Mouse (Mus musculus) spleen, adult 18-20 months (tissue): ENCODE measurements around the gene Ube2l6.
"Not testable (repeated sequence)": the region's sequence is repeated elsewhere in the genome, so short reads cannot be mapped to it uniquely, and the experiment has no call there.

ENCODE experiments used
- DNase-seq, 2 experiments: peaks; one replicate each; pipeline ENCODE4 v3.0.0; 2022; ENCODE audit warnings: mixed read lengths in 2 of 2

Ube2l6 gene

DNA sequence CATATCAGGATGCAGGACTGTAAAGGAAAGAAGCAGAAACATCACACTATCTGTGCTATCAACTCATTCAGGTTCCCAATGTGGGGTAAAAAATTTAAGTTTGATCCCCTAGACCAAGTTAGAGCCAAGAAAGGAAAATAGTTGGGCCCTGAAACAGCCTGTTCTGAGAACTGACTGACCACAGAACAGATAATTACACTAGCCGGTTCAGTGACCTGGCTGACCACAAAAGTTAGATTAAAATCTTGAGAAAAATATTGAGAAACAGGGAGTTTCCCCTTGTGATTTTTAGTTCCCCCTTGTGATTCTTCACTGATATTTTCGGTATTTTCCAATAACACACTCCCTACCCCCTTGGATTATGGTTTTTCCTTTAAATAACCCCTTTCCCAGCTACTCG lies 4.8 kb upstream of the Ube2l6 start:
- DNase-seq, result no peak

DNA sequence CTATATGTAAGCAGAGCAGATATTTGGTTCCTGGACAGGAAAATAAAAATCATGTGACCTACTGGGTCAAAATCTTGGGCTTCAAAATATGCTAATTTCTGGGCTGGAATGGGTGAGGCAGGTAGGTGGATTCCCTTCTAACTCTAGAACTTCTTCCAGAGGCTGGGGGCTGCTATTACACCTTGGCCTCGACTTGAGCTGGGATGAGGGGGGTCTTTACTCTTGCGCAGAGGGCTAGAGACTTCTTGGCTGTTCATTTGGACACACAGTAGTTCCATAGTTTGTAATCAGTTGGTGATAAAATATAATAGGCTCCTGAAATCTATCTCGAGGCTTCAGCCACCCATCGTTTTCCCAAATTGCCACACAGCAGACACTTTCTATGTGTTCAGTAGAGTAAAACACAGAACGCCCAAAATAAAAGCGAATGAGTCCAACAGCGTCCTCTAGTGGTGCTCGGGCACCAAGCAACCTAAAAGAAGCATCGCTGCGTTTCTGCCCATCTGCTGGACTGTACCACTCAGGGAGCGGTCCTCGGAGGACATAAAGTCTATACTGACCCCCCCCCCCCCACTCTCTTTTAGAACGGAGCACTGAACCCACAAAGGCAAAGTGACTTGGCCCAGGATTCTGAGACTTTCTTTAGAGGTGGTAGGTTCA lies 665 bp upstream of the Ube2l6 start:
- peak; percentile 42 to 66 for DNase-seq

DNA sequence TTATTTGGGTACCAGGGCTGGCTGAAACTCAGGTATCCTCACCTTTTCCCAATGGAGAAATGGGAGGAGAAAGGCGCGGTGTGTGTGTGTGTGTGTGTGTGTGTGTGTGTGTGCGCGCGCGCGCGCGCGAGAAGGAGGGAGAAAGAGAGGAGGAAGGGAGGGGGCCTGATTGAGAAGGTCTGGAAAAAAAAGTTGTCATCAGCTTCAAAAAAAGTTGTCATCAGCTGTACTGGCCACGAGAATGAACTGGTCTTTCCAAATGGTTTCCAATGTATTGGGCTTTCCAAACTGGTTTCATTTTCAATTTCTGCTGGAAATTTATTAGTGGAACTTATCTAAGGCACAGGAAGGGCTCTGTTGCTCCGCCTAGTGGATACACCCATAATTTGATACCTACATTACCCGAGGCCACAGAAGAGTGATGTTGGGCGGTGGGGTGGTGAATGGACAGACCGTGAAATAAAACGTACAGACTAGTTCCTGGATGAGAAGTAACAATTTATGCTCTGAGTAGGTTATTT lies 473 bp downstream of the Ube2l6 start:
- peak in 1 of 2 experiments; percentile 61 for DNase-seq

DNA sequence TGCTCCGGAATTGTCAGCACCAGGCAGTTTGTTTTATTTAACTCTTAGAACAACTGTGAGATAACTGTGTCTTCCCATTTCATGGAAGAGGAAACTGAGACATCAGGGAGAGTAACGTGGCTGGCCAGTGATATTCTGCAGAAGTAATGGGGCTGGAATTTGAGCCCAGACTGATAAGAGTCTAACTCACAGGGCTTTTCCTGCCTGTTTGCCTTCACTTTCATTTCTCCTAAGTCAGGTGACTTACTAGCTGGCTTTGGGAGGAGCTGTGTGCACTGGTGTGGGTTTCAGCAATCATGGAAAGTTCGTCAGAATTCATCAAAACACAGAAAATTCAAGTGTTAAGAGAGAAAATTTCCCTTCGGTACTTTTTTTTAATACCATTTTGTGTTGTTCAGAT lies 1.7 kb downstream of the Ube2l6 start:
- DNase-seq, result no peak

DNA sequence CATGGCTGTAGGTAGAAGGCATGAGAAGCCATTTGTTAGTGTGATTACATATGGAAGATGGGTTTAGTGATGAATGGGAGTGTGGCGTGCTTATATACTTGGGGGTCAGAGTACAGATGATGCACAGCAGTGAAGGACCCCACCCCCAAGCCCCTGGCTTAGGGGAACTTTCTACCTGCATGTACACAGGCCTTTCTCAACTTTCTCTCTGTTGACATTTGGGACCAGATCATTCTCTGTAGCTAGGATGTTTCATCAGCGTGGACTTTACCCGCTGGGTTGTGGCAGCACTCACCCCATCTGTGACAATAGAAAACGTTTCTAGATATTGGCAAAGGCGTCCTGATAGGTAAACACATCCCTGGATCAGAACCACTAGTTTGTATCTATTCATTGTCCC lies 2.6 kb downstream of the Ube2l6 start:
- not testable (repeated sequence) for DNase-seq

DNA sequence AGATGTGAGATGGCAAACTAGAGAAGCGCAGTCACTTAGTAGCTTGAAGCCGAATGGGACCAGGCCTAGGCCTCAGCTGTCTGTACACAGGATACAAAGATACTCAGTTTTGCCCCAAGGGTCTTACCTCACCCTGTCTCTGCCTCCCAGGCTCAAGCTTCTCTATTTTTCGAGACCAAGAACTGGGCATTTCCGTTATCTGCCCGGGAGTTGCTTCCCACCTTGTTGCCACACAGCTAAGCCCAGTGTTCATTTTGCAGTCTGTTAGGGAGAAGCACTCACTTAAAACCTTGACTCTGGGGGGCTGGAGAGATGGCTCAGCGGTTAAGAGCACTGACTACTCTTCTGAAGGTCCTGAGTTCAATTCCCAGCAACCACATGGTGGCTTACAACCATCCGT lies 5.3 kb downstream of the Ube2l6 start:
- DNase-seq, result no peak

DNA sequence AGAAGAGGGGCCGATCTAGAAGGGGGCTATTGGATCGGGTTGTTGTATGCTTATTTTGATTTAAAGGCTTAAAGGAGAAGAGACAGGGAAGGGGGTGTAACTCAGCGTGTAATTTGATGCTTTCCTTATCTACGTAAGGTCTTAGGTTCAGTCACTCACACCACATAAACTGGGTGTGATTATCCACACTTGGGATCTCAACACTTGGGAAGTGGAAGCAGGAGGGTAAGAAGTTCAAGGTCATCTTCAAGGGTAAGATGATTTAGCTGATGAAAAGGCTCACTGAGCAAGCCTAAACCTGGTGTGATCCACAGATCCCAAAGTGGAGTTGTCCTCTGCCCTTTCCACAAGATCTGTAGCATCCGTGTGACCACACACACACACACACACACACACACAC lies 7.9 kb downstream of the Ube2l6 start:
- no peak for DNase-seq

DNA sequence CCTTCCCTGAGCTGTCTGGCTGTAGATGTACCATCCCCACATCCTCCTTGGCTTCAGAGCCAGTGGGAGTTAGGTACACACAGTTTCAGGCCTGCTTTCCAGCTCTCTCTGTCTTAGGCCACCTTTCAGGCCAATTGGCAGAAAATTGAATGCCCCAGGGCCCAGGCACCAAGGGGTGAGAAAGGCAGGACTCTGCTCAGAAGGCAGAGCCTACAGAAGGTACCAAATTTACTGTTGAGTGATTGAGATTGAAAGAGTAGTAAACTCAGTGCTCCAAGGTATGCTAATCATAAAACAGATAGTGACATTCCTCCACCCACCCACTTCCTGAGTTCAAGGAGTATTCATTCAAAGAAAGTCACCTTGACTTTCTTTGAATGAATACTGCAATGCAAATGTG lies 10.7 kb downstream of the Ube2l6 start:
- no peak for DNase-seq

DNA sequence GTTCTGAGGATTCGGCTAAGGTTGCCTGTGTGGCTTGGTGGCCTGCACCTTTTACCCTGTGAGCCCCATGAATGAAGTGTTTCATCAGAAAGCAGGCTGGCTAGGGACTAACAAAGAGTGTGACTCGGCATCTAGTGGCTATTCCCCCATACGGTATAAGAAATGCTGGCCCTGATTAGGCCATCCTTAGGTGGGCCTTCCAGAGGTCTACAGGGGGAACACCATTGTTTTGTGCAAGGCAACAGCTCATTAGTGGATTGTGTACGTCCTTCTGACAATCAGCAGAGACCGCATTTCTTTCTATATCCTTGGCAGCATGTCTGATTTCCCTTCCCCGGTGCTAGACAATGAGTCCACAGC lies 11.9 kb downstream of the Ube2l6 start:
- DNase-seq, result no peak

DNA sequence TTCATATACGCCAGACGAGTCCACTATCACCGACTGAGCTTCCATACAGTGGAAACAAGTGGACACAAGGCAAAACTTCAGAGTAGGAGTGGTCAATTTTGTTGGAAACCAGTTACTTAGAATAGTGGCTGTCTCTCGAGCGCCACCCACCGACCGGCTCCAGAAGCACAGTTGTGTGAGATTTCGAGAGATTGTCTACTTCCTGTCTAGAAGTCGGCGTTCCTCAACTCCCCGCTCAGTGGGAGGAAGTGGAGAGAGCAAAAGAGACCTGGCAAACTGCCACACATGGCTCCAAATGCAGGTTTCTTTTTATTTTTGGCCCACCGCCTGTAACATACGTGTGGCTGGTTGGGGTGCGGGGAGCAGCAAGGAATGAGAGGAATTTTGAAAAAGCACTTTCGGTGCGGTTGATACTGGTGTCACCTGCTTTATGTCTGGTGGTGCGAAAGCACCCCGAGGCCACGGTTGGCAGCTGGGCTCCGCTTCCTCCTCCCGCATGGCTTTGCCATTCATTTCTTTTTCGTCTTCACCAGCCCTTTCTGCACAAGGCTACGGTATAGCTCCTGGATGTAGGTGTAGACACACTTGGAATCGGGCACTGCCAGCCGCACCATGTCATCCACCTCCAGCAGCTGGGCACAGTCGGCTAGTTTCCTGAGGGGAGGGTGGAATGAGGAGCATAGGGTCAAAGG lies 12.4 kb downstream of the Ube2l6 start:
- peak; percentile 61 to 81 for DNase-seq

DNA sequence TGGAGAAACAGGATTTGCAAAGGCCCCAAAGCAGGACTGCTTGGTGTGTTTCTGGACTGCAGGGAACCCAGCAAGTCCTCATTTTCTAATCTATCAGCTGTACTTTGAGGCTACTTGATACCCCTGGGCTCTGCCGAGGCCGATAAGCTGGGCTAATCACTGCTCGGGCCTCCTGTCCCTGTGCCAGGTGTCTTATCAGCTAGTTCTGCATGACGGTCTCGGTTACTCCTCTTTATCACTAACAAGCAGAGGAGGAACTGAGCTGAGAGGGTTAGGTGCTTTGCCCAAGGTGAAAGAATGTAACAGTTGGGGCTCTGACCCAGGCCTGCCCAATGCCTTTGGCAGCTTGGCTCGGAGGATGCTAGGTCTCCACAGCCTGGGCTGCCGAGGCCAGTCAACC lies 13.3 kb downstream of the Ube2l6 start:
- DNase-seq, result no peak

DNA sequence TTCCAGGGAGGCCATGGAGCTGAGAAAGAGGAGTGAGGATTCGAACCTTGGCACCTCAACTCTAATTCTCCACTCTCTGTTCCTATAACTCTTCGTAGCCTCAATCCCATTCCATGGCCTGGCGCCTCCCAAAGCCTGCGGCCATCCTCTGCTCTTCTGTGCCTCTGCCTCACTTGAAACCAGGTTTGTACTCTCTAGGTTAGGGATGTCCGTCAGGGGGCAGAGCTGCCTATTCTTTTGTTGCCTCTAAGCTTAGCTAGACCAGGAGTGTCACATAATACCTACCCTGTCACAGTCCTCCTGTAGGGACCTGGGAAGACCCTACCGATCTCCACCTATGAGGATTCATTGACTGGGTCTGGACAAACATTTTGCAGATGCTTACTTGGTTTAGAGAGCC lies 14.0 kb downstream of the Ube2l6 start:
- DNase-seq, result no peak

DNA sequence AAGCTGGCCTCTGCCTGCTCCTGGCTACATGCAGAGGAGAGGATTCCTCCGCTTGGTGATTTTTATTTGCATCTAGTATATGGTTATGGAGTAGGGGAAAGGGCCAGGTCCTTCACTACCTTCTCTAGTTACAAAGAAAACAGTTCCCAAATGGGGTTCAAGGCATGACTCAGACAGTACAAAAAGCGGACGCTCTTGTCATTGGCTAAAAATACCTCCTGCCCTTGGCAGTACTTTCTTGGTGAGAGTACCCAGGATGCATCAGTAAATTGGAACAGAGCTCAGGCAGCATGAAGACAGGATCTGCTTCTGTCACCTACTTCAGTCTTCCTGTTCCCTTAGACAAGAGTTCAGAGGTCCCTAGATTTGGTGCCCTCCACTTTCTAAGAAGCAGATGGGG lies 21.2 kb downstream of the Ube2l6 start:
- DNase-seq, result no peak

DNA sequence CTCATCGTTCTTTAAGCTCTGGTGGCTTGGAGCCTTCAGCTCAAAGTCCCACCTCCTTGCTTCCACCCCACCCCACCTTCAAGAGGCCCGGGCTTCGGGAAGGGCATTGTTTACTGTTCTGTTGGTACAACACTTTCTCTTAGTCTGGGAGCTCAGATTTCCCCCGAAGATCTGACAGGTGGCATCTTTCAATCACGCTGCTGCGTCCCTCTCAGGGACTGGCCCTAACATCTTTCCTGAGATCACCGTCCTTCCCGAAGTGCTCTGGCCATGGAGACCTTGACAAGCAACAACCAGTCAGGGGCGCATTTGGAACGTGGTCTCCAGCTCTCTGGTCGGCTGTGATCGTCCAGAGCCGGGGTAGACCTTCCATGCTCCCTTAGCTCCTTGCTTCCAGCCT lies 23.9 kb downstream of the Ube2l6 start, which contains the start of gene Smtnl1:
TSS of gene Smtnl1 (minus strand) at position 101 of the 400 bp plus-strand sequence.
- DNase-seq, result no peak

DNA sequence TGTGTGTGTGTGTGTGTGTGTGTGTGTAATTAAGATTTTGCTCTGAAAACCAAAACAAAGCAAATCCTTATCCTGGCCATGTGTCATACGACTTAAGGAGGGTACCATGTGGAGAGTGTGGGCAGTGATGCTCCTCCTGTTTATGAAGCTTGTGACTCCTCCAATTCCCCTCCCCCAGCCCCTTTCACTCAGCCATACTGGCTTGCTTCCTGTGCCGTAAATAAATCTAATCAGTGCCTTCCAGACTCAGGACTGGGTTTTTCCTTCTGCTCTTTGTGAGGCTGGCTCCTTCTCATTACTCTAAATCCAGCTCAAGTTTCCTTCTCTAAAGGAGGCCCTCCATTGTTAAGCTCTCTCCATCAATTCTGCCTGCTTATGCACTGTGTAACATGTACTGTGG lies 24.6 kb downstream of the Ube2l6 start:
- DNase-seq, result no peak

DNA sequence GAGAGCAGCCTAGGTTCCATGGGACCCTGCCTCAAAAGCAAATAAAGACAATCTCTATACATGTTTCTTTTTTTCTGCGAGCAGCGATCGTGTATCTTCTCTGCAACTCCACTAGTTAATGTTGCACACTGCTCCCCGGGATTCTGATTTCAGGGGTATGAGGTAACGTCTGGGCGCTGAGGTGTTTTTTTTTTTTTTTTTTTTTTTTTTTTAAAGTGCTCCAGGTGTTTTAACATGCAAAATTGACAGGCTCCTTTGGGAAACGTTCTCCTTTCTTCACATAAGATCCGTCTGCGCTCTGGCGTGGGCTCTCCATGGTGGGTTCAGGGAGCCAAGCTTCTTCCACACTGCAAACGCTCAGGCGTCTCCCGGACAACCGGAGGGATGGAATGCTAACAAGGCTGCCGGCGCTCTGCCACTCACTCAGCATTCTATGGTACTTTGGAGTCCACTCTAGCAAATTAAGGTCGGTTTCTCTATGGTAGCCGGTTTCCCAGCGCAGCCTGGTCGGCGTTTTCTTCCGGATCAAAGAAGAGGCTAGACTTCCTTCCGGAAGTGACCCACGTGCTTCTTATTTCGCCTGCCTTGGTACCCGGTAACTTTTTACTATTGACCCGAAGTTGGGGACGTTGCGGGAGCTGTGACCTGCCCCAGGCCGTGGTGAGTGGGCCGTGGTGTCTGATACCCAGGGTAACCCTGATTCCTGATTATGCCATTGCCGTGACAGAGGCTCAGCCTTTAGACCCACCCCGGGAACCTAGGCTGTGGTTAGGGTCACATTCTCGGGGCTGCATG lies 28.1 kb downstream of the Ube2l6 start, which contains the start of gene Timm10:
TSS of gene Timm10 (plus strand) at position 510 of the 795 bp plus-strand sequence.
- DNase-seq, result peak; percentile 67

DNA sequence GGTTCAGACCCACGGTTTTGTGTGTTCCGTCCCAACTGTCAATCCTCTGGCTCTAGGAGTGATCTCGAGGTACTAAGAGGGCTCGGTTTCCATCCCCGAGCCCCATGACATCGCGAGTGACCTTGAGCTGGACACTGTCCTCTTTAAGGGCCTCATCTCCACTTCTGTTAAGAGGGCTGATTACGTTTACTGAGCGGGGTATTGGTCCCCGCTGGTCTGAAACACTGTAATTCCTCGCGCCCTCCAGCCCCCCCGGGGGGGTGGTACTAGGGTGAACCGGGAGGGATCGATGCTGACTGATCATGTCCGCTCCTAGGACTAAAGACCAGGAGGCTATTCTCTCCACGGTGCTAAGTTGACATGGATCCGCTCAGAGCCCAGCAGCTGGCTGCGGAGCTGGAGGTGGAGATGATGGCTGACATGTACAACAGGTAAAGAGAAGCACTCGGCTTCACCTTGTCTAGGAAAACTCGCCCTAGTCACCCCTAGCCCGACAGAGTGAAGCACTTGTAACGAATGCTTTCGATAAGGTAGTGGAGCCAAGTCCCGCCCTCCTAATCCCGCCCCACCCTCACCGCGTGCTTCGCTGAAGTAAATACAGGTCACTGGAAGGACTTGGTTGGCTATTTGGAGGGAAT lies 28.8 kb downstream of the Ube2l6 start:
- no peak for DNase-seq

DNA sequence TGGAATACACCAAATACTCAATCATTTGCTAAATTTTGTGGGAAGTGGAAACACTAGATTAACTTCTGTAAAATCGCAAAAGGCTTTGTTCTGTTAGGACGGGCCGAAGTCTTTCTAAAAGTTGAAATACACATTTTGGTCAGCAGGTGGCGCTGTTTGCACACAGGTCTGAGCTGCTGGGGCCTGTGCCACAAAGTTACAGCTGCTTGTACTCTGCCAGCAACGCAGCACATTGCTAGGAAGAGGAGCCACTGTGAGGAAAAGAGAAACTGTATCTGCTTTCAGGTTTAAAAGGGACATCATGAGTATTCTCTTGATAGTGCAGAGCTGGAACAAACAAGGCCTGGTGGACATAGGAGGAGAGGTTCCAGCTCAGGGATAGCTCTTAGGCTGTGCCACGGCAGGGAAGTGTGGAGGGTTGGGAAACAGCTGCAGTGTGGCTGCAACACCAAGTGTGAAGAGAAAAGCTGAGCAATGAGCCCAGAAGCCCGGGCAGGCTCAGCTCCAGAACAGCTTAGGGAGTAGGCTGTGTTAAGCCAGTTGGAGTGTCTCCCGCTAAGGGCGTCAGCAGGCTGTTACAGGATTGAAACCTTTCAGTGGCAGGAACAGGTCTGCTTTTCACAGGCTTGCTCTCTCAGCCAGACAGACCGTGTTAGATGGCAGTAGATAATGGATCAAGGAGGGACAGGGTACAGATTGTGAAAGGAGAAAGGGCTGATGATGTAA lies 33.2 kb downstream of the Ube2l6 start:
- DNase-seq, result peak; percentile 49 to 77

DNA sequence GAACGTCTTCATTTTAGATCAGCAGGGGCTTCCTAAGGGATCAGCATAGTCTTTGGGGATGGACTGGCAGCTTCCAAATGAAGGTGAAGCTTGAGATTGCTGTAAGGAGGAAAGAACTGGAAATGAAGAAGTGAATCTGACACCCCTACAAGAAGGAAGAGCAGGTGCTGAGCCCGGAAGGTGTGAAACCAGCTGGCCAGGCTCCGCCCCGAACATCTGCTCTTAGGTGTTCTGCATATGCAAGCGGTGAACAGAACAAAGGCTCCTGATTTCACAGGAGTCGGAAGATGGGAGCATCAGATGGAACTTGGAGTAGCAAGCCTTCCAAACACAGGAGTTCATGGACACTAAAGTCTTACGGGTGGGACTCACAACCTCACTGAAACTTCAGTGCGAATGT lies 38.5 kb downstream of the Ube2l6 start:
- DNase-seq, result peak; percentile 46 to 47

DNA sequence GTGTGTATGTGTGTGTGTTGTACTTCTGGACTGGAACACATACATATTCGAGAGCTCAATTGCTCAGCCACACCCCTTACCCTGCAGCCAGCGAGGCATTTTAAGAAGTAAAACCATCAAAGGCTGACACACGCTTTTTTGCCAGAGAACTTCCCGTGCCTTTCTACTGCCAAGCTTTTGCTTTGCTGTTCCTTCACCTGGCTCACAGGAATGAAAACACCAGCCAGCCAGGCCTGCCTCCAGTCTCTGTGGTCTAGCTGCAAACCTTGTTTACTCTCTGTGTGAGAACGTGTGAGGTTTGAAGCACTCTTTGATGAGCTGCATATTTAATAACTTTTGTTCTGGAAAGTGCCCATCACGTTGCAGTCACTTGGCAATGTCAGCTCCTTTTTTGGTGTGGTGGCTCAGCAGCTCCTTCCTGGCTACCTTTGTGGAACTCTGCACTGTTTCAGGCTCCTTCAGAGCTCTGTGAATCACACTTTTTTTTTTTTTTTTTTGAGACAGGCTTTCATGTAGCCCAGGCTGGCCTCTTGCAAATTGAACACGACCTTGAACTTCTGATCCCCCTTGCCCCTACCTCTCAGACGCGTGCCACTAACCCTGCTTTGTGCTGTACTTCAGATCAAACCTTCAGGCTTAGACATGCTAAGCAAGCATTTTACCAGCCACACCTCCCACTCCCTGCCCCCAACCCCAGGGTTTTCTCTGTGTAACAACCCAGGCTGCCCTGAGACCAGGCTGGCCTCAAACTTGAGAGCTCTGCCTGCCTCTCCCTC lies 39.4 kb downstream of the Ube2l6 start:
- peak in 1 of 2 experiments; percentile 15 for DNase-seq

DNA sequence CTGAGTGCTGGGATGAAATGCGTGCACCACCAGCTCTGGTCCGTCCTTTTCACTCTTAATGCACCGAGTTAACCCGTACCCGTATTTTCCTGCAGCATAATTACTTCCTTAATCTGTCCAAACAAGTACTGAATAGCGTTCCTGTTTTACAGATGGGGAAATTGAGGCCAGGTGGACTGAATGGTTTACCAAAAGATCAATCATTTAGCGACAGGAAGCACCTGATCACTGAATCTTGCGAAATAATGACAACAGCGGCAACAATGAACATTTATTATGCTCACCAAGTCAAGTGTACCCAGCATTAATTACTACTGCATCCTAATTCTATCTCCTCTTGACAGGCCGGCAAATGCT lies 39.9 kb downstream of the Ube2l6 start, which contains the start of gene Slc43a1:
TSS of gene Slc43a1 (plus strand) at position 258 of the 357 bp plus-strand sequence.
- DNase-seq, result no peak
